Mouse (Mus musculus) urinary bladder, adult 18-20 months (tissue): ENCODE measurements around the gene Olfr533.
"Not testable (repeated sequence)": the region's sequence is repeated elsewhere in the genome, so short reads cannot be mapped to it uniquely, and the experiment has no call there.

Source experiments
- DNase-seq, 2 experiments: peaks; one replicate each; pipeline ENCODE4 v3.0.0; 2022; ENCODE audit warnings: low spot score in 2 of 2, mixed read lengths in 2 of 2

Olfr533 gene

DNA sequence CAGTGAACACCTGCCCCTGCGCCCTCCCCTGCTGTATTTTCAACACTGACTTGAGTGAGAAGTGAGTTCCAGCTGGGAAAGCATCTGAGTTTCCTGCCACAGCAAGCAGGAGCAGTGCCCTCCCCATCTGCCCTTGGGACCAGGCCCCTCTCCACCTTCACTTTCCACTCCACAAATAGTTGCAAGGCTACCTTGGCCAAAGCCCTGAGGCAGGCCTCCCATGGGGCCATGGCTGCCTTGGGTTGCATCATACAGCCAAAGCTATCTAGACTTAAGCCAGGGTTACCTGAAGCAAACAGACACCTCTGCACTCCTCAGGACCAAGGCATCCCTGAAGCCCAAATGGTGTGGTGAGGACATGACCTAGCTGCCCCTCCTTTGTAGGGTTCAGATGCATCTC, at the start of gene Olfr533:
TSS of gene Olfr533 (plus strand) at position 301 of the 400 bp plus-strand sequence.
- not testable (repeated sequence) for DNase-seq

DNA sequence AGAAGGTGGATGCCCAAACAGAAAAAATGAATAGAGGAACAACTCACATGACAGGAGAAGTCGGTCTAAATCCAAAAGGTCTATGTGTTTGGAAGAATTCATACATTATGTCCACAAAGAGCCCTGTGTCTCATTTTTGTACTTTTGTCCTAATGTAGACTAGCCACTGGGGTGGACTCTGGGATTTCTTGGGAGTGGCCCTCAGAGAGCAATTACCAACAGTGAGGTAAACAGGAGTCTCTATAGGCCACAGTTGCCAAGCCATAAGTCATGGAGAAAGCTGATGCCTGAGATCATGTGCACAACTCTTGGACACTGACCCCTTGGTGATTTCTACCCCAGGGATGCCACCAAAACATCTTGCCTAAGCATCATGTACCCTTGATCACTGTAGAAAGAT, 41.6 kb upstream of the Olfr533 start, which contains the start of gene Olfr532:
TSS of gene Olfr532 (minus strand) at position 101 of the 400 bp plus-strand sequence.
- no peak for DNase-seq

DNA sequence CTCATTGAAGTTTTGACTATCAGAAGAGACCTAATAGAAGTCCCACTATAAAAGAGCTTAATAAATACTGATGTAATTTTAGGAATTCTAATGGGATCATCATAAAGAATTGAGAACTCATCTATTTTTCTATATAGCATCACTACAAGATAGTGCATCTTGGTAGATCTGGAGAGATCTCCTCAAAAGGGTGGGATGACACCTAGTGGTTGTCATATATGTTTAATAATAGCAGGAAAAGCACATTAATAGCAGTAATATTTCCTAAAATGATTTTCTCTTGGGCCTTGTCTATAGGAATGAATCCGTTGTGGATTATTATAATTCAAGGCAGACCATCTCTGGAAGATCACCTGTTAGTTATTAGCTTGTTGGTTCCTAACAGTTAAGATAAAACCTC, 20.0 kb upstream of the Olfr533 start:
- no peak for DNase-seq

DNA sequence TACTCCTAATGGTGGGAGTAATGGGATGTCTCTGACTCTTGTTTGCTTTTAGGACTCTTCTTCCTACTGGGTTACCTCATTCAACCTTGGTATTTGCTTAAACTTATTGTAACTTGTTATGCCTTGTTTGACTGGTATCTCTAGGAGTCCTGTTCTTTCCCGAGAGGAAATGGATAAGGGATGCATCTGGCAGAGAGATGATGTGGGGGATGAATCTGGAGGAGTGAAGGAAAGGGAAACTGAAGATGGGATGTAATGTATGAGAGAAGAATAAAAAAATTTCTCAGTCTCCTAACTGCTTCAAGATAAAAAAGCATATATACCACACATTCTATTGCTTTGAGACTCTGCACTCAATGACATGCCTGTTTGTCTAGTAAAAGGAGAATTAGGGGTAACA, 14.7 kb downstream of the Olfr533 start:
- DNase-seq: no peak

DNA sequence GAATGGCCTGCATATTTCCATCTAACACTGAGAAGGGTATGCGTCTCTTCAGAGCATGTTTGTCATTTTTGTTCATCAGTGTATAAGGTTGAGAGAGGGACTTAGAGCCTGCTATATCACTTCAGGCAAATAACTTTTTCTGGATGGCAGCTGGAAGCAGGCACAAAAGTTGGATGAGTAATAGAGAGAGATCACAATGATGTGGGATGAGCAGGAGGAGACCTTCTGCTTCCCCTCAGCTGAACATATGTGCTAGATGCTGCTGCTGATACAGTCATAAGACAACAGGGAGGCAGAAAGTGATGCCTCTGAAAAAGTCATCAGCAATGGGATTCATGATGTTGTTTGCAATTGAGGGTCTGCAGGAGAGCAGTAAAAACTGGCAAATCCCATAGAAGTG, 15.6 kb downstream of the Olfr533 start:
- no peak for DNase-seq

DNA sequence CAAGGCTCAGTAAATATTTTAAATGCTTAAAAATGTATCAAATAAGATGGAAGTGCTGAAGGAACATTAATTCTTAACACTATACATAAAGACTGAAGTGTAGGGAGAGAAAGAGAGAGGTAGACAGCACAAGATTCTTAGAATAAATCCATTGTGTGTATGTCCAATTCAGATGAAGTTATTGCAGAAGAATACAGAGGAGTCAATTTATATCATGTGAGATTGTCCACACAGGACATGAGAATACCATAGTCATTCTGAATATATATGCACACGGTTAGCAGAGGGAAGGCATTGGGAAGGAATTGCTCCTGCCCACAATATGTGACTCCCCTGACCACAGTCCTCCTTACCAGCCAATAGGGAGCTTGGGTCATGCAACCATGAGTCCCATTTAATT, 20.7 kb downstream of the Olfr533 start, which contains the start of gene Olfr535:
TSS of gene Olfr535 (plus strand) at position 301 of the 400 bp plus-strand sequence.
- no peak for DNase-seq

DNA sequence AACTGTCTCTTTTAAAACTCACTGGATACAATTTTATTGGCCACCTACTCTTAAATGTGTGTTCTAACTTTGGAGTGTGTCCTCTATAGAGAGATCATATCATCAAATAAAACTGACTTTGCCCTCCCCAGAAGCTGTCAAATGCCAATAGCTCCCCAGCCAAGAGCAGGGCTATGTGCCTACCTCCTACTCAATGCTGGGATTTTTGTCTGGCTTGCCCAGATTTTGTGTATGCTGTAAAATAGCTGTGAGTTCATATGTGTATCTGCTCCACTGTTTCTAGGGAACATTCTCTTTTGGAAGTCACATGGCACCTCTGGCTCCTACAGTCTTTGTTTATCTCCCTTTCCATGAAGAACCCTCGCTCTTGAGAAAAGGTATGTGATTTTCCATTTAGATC, 25.8 kb downstream of the Olfr533 start:
- DNase-seq: no peak

DNA sequence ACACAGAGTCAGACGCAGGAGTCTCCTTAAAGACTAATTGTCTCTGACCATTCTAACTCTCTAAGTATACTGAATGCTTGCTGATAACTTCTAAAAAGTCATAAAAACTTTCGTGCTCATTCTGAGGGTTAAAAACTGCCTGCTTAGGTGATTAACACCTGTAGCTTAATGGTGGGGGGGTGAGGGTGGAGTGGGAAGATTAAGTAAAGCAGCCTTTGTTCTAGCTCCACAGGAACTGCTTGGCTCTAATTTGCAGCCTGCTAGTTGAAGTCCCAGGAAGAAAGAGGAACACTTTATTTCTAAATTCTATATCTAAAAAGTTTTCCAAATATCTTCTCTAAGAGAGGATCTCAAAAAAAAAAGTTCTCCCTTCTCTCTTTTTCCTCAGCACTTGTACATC, 31.1 kb downstream of the Olfr533 start:
- no peak for DNase-seq

DNA sequence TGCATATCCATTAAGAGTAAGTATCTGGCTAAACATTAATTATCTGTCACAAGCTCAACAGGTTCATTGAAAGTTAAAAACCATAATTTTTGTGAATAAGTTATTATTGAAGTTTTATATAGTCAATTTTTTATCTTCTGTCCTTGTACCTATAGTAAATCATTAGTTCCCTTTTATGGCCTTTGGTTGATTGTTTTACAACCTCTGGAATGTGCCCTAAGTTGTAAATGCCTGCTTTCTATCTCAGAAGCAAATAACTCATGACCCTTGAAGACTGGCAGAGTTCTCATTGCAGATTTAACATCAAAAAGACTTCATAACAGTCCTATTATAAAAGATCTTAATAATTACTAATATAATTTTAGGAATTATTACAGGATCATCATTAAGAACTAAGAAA, 31.5 kb downstream of the Olfr533 start:
- no peak for DNase-seq

DNA sequence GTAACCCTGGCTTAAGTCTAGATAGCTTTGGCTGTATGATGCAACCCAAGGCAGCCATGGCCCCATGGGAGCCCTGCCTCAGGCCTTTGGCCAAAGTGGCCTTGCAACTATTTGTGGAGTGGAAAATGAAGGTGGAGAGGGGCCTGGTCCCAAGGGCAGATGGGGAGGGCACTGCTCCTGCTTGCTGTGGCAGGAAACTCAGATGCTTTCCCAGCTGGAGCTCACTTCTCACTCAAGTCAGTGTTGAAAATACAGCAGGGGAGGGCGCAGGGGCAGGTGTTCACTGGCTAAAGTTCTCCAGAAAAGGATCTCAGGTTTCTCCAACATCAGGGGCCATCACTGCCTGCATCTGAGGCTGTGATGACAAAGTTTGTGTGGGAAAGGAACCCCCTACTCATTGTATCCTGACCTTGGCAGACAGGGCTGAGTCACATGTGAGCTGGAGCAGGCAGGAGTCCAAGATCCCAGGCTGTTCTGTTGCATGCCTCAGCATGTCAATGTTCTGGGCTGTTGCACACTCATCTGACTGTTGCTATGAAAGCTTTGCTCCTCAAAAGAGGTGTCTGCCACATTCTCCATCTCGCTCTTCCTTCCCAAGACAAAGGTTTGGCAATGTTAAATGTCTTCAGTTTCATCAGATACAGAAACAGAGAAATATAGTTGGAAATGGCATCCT, 44.3 kb downstream of the Olfr533 start, which contains the start of gene Olfr536:
TSS of gene Olfr536 (minus strand) at position 51 of the 676 bp plus-strand sequence.
- DNase-seq: not testable (repeated sequence)
